Mouse (Mus musculus): ENCODE data around the gene Wwtr1. TPM values are rescaled to one million over a fixed set of nuclear protein-coding genes. Genes with fewer than 3 reads are reported as not detected.

The Wwtr1 gene
- polyA plus RNA-seq, 1 experiment, result 4.0 TPM

DNA sequence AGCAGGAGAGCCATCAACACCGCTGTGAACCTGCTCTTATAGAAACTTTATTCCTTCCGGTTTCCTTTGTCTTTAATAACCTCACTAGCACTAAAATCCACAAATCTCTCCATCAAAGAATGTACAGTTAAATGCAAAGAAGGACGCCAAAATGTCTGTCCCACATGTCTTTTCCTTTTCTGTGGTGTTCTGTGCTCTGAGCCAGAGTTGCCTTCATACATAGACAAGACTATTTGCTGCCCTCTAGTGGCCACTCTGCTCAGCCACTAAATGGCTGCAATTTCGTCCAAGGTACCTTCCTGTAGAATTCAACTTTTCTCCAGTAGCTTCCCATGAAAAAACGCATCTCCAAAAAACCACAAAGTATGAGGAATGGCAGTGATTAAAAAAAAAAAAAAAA lies 127.3 kb downstream of the Wwtr1 start:
- TF ChIP-seq POLR2A (IDR thresholded peaks at IDR 0.05; ENCODE audit: borderline replicate concordance, control insufficient read depth, low read depth, low read length), result no peak
- TF ChIP-seq CTCF (IDR thresholded peaks at IDR 0.05; ENCODE audit: control insufficient read depth, insufficient read depth, low read length), result peak; percentile 37
- WGBS, result 29% methylated on average over 5 of the region's 5 CpGs
- no peak overlapping the region for H3K27ac ChIP-seq (ENCODE audit: control insufficient read depth, insufficient read depth, low read depth, low read length, poor library complexity)
- no peak overlapping the region for H3K4me3 ChIP-seq (replicated peaks; ENCODE audit: control insufficient read depth, low read depth, low read length)
- H3K4me1 ChIP-seq (ENCODE audit: control insufficient read depth, insufficient read depth, low read length), result no peaks in the 10 kb centered on the region

DNA sequence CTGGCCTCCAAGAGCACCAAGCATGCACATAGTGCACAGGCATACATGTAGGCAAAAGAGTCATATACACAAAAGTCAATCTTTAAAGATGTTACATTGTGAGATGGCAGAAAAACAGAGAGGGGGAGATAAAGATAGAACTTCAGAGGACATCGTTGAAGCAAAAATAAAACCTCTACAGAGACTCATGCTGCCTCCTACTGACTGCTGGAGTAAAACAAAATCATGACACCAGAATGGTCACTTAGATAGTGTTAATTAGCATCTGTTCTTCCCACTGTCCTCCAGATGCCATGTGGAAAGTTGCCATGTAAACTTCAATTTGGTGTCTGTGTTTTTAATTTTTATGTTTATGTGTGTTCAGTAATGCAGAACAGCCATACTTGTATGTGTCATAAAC lies 127.8 kb downstream of the Wwtr1 start:
- Histone ChIP-seq H3K27ac (ENCODE audit: control insufficient read depth, insufficient read depth, low read depth, low read length, poor library complexity) (no peak overlapping the region), H3K4me1 (ENCODE audit: control insufficient read depth, insufficient read depth, low read length) (no peaks in the 10 kb centered on the region), H3K4me3 (replicated peaks; ENCODE audit: control insufficient read depth, low read depth, low read length) (no peak overlapping the region)
- 33% methylated on average over 1 of the region's 1 CpGs for WGBS
- TF ChIP-seq POLR2A (IDR thresholded peaks at IDR 0.05; ENCODE audit: borderline replicate concordance, control insufficient read depth, low read depth, low read length), result no peak
- no peak for TF ChIP-seq CTCF (IDR thresholded peaks at IDR 0.05; ENCODE audit: control insufficient read depth, insufficient read depth, low read length)

DNA sequence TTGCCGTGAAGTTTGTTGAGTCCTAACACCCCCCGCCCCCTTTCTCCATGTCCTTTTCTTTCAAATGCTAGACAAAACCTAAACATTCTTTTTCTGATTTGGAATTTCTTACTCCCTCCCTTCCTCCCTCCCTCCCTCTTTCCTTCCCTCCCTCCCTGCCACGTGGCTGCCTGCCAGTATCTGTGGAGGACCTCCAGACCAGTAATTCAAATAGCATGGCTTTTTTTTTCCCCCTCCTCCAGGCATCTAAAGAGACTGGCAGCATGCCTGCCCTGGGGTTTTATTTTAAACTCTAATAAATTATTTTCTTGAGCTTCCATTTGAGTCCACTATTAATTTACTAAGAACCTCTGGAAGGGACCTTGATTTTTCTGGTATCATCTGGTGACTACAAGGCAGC lies 130.0 kb downstream of the Wwtr1 start:
- TF ChIP-seq POLR2A (IDR thresholded peaks at IDR 0.05; ENCODE audit: borderline replicate concordance, control insufficient read depth, low read depth, low read length) (no peak), CTCF (IDR thresholded peaks at IDR 0.05; ENCODE audit: control insufficient read depth, insufficient read depth, low read length) (no peak)
- no peaks in the 10 kb centered on the region for H3K4me1 ChIP-seq (ENCODE audit: control insufficient read depth, insufficient read depth, low read length)
- H3K4me3 ChIP-seq (replicated peaks; ENCODE audit: control insufficient read depth, low read depth, low read length), result no peak overlapping the region
- no peak overlapping the region for H3K27ac ChIP-seq (ENCODE audit: control insufficient read depth, insufficient read depth, low read depth, low read length, poor library complexity)
- WGBS, result 53% methylated on average over 3 of the region's 3 CpGs

DNA sequence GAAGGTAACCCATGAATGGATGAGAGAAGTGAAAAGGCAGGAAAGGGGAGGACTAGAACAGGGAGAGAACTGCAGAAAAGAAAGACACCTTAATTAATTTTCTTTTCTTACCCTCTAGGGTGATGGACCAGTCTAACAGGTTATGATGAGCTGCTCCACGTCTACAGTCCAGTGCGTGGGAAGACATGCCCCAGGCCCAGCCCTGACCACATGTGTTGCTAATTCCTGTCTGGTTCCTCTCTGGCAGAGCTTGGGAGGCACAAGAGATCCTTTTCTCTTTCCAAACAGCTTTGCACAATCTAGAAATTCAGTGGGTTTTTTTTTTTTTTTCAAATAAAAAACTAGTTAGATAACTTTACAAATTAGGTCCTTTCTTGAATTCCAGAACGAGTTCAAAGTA lies 134.8 kb downstream of the Wwtr1 start:
- Histone ChIP-seq H3K4me1 (ENCODE audit: control insufficient read depth, insufficient read depth, low read length) (no peaks in the 10 kb centered on the region), H3K27ac (ENCODE audit: control insufficient read depth, insufficient read depth, low read depth, low read length, poor library complexity) (no peak overlapping the region), H3K4me3 (replicated peaks; ENCODE audit: control insufficient read depth, low read depth, low read length) (no peak overlapping the region)
- WGBS, result 67% methylated on average over 3 of the region's 3 CpGs
- no peak for TF ChIP-seq POLR2A (IDR thresholded peaks at IDR 0.05; ENCODE audit: borderline replicate concordance, control insufficient read depth, low read depth, low read length)
- TF ChIP-seq CTCF (IDR thresholded peaks at IDR 0.05; ENCODE audit: control insufficient read depth, insufficient read depth, low read length), result no peak

DNA sequence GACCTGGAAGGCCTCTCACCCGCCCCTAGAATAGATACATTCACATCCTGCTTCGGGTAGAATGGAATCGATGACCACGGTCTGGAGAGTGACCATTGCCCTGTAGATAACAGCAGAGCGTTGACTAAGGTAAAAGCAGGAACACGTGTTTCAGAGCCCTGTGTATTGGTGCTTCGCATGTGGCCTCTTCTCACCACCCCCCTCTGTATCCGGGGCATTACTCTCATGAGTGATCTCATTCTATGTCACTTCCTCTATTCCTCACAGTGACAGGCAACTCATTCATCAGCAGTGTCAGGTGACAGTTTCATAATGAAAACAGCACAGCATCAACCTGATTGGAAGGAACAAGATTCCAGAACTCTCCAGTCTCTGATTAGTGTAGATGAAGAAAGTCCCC lies 140.3 kb downstream of the Wwtr1 start:
- Histone ChIP-seq H3K4me3 (replicated peaks; ENCODE audit: control insufficient read depth, low read depth, low read length) (no peak overlapping the region), H3K4me1 (ENCODE audit: control insufficient read depth, insufficient read depth, low read length) (no peaks in the 10 kb centered on the region), H3K27ac (ENCODE audit: control insufficient read depth, insufficient read depth, low read depth, low read length, poor library complexity) (no peak overlapping the region)
- no peak for TF ChIP-seq POLR2A (IDR thresholded peaks at IDR 0.05; ENCODE audit: borderline replicate concordance, control insufficient read depth, low read depth, low read length)
- no peak for TF ChIP-seq CTCF (IDR thresholded peaks at IDR 0.05; ENCODE audit: control insufficient read depth, insufficient read depth, low read length)
- WGBS, result 43% methylated on average over 8 of the region's 8 CpGs

DNA sequence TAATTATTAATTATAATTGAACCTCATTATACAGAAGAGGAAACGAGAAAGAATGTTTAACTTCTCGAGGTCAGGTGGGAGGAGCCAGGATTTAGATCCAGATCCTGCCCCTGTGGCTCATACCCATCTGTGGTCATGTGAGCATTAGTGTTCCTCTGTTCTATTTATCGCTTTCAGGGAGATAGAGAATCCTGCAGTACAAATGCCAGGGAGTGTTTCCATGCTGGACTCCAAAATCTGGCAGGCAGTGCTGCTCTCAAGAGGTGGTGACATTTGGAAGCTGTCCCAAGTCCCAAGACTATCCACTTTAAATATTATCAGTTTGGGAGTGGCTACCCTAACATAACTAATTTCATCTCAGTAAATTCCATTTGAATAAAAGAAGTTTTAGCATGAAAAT lies 144.0 kb downstream of the Wwtr1 start:
- H3K27ac ChIP-seq (ENCODE audit: control insufficient read depth, insufficient read depth, low read depth, low read length, poor library complexity), result no peak overlapping the region
- H3K4me1 ChIP-seq (ENCODE audit: control insufficient read depth, insufficient read depth, low read length), result no peaks in the 10 kb centered on the region
- no peak overlapping the region for H3K4me3 ChIP-seq (replicated peaks; ENCODE audit: control insufficient read depth, low read depth, low read length)
- no peak for TF ChIP-seq CTCF (IDR thresholded peaks at IDR 0.05; ENCODE audit: control insufficient read depth, insufficient read depth, low read length)
- no peak for TF ChIP-seq POLR2A (IDR thresholded peaks at IDR 0.05; ENCODE audit: borderline replicate concordance, control insufficient read depth, low read depth, low read length)
- WGBS, result 61% methylated on average over 3 of the region's 3 CpGs

DNA sequence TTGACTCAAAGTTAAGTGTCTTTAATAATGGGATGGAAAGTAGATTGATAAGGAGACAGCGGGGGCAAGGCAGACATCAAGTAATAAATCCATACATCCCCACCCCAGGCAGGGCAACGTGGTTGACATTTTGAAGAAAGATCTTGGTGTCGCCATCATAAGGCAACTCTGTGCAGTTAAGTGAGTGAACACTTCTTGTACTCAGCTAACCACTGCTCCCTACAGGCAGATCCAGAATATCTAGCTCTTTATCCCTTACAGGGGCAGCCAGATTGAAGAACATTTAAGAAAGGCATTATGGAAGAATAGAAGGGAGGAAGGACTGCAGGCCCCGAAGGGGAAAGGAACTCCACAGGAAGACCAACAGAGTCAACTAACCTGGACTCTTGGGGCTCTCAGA lies 146.2 kb downstream of the Wwtr1 start:
- Histone ChIP-seq H3K4me3 (replicated peaks; ENCODE audit: control insufficient read depth, low read depth, low read length) (no peak overlapping the region), H3K4me1 (ENCODE audit: control insufficient read depth, insufficient read depth, low read length) (no peaks in the 10 kb centered on the region), H3K27ac (ENCODE audit: control insufficient read depth, insufficient read depth, low read depth, low read length, poor library complexity) (no peak overlapping the region)
- 56% methylated on average over 4 of the region's 4 CpGs for WGBS
- TF ChIP-seq CTCF (IDR thresholded peaks at IDR 0.05; ENCODE audit: control insufficient read depth, insufficient read depth, low read length) (no peak), POLR2A (IDR thresholded peaks at IDR 0.05; ENCODE audit: borderline replicate concordance, control insufficient read depth, low read depth, low read length) (no peak)

DNA sequence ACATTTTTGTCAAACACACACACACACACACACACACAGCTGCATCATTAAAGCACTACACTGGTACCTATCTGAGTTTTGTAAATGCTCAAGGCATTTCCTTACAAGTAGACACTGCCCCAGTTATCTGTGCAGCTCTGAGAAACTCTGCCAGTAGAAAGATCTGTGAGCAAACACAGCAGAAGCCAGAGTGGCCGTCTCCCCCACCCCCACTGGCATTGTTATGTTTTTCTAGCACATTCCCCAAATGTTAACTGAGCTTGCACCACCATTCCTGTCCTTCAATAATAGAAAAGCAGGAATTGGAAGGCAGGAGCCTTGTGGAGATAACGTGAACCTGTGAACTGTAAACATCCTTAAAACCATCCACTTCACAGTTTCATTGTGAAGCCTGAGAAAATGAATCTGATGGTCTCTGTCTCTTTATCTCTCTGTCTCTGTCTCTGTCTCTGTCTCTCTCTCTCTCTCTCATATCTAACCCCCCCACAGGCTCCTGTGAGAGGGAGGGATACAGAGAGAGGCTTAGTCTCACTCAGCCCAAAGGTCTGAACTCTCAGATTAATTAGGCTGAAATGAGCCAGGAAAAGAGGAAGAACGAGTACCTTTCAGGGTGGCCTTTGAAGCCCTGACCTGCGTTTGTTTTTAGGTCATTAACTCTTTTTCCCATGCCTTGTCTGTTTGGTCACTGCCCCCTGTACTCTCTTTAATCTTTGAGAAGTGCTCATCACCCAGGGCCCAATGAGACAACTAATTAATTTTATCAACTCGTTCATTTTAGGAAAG lies 146.8 kb downstream of the Wwtr1 start:
- 39% methylated on average over 5 of the region's 5 CpGs for WGBS
- no peaks in the 10 kb centered on the region for H3K4me1 ChIP-seq (ENCODE audit: control insufficient read depth, insufficient read depth, low read length)
- no peak overlapping the region for H3K4me3 ChIP-seq (replicated peaks; ENCODE audit: control insufficient read depth, low read depth, low read length)
- no peak for TF ChIP-seq CTCF (IDR thresholded peaks at IDR 0.05; ENCODE audit: control insufficient read depth, insufficient read depth, low read length)
- no peak for TF ChIP-seq POLR2A (IDR thresholded peaks at IDR 0.05; ENCODE audit: borderline replicate concordance, control insufficient read depth, low read depth, low read length)
- H3K27ac ChIP-seq (ENCODE audit: control insufficient read depth, insufficient read depth, low read depth, low read length, poor library complexity), result no peak overlapping the region

DNA sequence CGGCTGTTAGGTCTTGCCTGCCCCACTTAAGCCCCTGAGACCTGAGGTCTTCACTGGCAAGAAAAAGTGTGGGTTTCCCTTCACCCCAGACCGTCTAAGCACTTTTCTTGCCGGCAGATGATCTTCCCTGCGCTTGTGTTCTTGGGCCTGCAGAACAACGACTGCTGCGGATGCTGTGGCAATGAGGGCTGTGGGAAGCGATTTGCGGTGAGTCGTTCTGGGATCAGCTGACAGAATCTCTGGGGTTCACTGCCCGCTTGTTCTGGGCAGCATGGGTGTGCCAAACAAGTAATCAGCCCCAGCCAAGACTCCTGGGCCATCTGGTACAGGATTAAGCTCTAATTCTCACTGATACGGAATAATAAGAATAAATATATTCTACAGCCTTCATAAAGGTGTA lies 149.4 kb downstream of the Wwtr1 start:
- Histone ChIP-seq H3K27ac (ENCODE audit: control insufficient read depth, insufficient read depth, low read depth, low read length, poor library complexity) (no peak overlapping the region), H3K4me3 (replicated peaks; ENCODE audit: control insufficient read depth, low read depth, low read length) (no peak overlapping the region), H3K4me1 (ENCODE audit: control insufficient read depth, insufficient read depth, low read length) (no peaks in the 10 kb centered on the region)
- TF ChIP-seq POLR2A (IDR thresholded peaks at IDR 0.05; ENCODE audit: borderline replicate concordance, control insufficient read depth, low read depth, low read length) (no peak), CTCF (IDR thresholded peaks at IDR 0.05; ENCODE audit: control insufficient read depth, insufficient read depth, low read length) (no peak)
- 80% methylated on average over 11 of the region's 11 CpGs for WGBS
